Mouse (Mus musculus): ENCODE measurements around the gene Ash1l. TPM values are rescaled to one million over a fixed set of nuclear protein-coding genes. Genes with fewer than 3 reads are reported as not detected.

Ash1l gene
- polyA plus RNA-seq (2012; rRNA removed) = 16.6 and 20.0 TPM in 2 replicates

DNA sequence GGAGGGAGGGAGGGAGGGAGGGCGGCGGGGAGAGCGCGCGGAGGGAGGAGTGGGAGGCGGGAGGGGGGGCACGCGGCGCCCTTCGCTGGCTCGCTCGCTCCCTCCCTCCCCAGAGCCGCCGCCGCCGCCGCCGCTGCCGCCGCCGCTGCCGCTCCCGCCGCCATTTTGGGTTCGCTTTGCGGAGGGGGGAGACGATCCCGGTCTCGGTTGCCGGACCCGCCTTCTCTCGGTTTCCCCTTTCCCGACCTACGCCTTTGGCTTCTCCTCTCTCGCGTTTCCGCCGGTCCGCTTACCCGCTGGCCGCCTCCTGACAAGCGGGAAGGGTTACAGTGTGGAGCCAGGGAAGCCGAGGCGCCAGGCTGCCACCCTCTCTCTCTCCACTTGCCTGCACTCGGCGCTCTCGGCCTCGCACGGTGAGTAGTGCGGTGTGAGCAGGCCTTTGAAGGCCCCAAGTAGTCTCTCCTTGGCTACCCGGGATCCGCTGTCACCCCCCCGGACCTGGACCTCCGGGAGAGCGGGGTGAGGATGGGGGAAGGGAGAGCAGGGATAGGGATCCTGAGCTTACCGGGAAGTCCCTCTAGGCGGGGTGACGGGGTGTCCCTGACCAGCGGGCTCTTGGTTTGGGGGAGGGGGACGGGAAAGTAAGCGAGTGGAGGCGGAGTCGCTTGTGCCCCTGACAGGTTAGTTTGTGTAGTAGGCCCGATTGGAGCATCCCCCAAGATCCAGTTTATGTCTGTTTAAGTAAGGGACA, at the start of gene Ash1l, which contains the start of gene Dap3:
TSS of gene Ash1l (plus strand) at position 47 of the 751 bp plus-strand sequence.
TSS of gene Dap3 (minus strand) at position 606 of the 751 bp plus-strand sequence.

DNA sequence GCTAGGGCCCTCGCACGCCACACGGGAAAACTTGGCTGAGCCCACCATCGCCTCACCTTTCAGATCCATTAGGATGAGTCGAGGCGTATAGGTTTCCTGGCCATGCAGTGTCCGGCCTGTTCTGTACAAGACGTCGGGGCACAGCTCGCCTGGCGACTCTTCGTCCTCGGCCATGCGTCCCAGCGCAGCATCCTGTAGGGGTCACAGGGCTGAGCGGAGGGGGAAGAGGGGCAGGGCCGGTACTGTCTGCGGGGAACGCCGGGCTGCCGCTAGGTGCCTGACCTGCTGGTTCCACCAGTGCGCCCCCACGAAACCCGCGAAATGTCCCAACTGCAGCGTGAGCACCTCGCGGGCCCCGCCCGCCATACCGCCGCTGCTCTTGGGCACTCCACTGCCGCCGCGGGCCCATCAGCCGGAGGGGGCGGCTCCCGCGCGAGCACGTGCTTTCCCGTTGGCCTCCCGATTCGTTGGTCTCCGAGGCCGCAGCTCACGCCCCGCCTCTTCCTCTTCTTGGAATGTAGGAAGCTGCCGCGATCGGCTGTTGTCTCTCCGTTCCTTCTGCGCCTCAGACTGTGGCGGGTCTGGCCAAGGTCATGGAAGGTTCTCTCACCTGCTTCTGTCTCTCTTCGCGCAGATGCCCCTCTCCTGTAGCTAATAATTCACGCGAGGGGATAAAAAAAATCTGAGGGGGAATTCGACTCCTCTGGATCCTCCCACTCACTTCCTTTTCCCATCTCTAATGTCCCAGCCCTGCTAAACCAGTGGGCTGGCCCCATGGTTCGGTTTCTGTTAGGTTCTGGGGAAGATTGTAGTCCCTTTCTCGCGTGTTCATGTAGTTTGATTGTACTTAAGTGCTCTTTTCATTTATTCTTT, 36.7 kb upstream of the Ash1l start, which contains the start of gene Msto1:
TSS of gene Msto1 (minus strand) at position 489 of the 873 bp plus-strand sequence.

DNA sequence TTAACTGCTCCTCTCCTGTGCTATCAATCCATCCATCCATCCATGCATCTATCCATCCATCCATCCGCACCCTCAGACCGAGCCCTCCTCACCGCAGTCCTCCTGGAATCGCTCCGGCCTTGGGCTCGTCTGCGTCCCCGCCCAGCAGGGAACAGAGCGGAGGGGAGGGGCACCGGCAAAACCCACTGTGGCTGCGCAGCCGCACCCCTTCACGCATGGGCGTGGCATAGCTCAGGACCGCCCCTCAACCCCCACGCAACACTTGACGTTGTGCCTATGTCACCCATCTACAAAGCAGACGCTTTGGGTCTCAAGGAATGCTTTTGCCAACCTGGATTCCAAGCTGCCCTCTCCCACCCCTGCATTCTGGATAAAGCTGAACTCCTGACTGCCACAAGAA, 142.8 kb downstream of the Ash1l start, which contains the start of gene Rusc1:
TSS of gene Rusc1 (minus strand) at position 137 of the 400 bp plus-strand sequence.

DNA sequence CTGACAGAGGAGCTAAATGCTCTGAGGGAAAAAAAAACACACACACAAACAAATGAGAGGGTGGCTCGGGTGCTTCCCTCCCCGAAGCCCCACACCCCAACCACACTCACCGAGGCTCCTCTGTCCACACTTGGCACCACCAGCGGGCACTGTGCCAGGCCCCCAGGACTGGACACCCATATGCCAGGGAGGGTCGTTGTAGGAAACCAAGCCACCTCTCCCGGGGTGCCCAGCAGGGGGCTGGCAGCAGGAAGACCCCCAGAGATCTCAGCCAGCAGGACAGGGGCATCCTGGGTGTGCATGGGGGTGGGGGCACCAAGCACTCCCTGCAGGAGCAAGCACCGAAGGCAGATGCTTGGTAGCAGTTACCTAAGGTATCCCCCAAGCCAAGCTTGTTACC, 150.4 kb downstream of the Ash1l start, which contains the start of gene Gm43738:
TSS of gene Gm43738 (minus strand) at position 289 of the 400 bp plus-strand sequence.

DNA sequence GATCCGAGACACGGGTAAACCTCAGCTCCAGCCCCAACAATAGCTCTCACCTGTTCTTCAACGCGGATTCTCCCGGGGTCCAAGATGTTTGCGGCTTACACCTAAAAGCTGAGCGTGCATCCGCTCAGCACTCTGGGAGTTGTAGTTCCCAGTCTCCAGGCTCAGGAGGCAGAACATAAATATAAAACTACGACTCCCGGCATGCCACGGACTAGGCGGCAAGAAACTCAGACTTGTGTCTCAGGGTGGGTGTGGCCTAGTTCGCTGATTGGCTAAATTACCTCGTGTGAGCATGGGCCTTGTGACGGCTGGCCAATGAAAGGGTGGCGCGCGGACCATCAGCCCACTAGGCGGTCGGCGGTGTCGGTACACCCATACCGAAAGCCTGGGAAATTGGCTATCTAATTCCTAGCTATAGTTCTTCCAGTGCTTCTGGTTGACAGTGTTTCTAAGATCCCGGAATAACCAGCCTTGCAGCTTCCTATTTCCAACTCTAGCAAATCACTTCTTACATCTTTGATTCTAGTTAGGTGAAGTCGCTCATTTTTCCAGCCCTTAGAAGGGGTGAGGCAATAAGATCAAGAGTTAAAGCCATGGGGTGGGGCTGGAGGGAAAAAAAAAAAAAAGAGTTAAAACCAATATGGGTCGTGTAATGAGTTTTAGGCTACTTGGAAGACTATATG, 151.5 kb downstream of the Ash1l start, which contains the start of gene Fdps:
TSS of gene Fdps (minus strand) at position 148 of the 683 bp plus-strand sequence.

Other genes starting within 250 kb of the Ash1l start
- 31.5 and 41.5 TPM in 2 replicates for gene Rit1, start 233.8 kb upstream of the Ash1l start, polyA plus RNA-seq (2012; rRNA removed)
- 86.4 and 129 TPM in 2 replicates for gene Syt11, start 175.5 kb upstream of the Ash1l start, polyA plus RNA-seq (2012; rRNA removed)
- gene Gon4l, start 115.4 kb upstream of the Ash1l start, polyA plus RNA-seq (2012; rRNA removed) = 35.6 and 58.9 TPM in 2 replicates
- gene Msto1, start 36.6 kb upstream of the Ash1l start, polyA plus RNA-seq (2012; rRNA removed) = 36.6 and 45.7 TPM in 2 replicates
- 110 and 160 TPM in 2 replicates for gene Dap3, start 559 bp downstream of the Ash1l start, polyA plus RNA-seq (2012; rRNA removed)
- gene Rusc1, start 142.7 kb downstream of the Ash1l start, polyA plus RNA-seq (2012; rRNA removed) = 29.7 and 37.9 TPM in 2 replicates
- gene Gm43738, start 150.5 kb downstream of the Ash1l start, polyA plus RNA-seq (2012; rRNA removed) = not detected in 2 replicates
- gene Fdps, start 151.3 kb downstream of the Ash1l start, polyA plus RNA-seq (2012; rRNA removed) = 185 and 198 TPM in 2 replicates
- gene Pklr, start 185.5 kb downstream of the Ash1l start, polyA plus RNA-seq (2012; rRNA removed) = 9.5 and 14.9 TPM in 2 replicates
- gene Hcn3, start 209.6 kb downstream of the Ash1l start, polyA plus RNA-seq (2012; rRNA removed) = 10.2 and 12.0 TPM in 2 replicates
- 106 and 144 TPM in 2 replicates for gene Clk2, start 214.2 kb downstream of the Ash1l start, polyA plus RNA-seq (2012; rRNA removed)
- 81.7 and 94.0 TPM in 2 replicates for gene Scamp3, start 226.9 kb downstream of the Ash1l start, polyA plus RNA-seq (2012; rRNA removed)
- gene Fam189b, start 232.5 kb downstream of the Ash1l start, polyA plus RNA-seq (2012; rRNA removed) = 45.5 and 48.4 TPM in 2 replicates

Data from central nervous system, embryonic 11.5 days (tissue).